Mouse (Mus musculus): ENCODE data around the gene Ms4a4c. TPM values are rescaled to one million over a fixed set of nuclear protein-coding genes. Genes with fewer than 3 reads are reported as not detected.
"Not testable (repeated sequence)": the region's sequence is repeated elsewhere in the genome, so short reads cannot be mapped to it uniquely, and the experiment has no call there.

The Ms4a4c gene
- polyA plus RNA-seq, 1 experiment, result not detected

DNA sequence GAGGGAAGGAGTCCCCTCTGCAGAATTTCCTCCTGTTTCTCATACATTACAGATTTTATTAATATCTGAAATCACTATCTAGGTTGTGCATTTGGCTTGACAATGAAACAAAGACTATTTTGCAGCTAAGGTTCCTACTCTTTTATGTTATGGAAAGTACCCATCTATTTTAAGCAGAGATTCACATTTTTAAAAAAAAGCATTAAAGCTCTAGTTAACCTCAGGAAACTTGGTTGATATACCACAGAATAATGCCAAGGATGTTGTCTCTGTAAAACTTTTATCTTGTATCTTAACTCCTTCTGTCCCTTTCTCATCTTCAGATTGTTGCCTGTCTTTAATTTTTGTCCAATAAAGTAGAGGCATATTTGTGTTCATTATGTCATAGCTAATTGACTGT is 8.8 kb upstream of the Ms4a4c start:
- Histone ChIP-seq H3K4me1 (ENCODE audit: control insufficient read depth, insufficient read depth, low read length) (no peaks in the 10 kb centered on the region), H3K27ac (ENCODE audit: insufficient read depth, low read length) (no peak overlapping the region), H3K4me3 (ENCODE audit: insufficient read depth, low read length) (no peak overlapping the region)
- TF ChIP-seq POLR2A (IDR thresholded peaks at IDR 0.05; ENCODE audit: low read depth, low read length) (no peak), CTCF (IDR thresholded peaks at IDR 0.05; ENCODE audit: borderline replicate concordance, insufficient read depth, low read length) (no peak)

DNA sequence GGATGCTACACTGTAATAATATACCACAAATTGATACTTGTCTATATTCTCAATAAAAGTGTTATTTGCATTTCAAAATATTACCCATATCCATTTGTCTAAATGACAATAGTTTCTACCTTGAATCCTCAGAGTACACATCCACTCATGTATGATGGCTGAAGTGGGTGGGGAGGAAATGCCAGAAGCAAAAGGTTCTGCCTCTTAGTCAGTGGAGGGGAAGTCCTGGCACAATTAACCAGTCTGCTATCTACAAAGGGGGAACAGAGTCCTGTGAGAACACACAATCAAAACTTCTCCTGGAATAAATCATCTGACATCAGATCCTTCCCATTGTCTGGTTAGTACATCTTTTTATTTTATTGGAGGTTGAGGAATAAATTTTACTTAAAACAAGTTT is 2.9 kb downstream of the Ms4a4c start:
- Histone ChIP-seq H3K27ac (ENCODE audit: insufficient read depth, low read length) (no peak overlapping the region), H3K4me1 (ENCODE audit: control insufficient read depth, insufficient read depth, low read length) (no peaks in the 10 kb centered on the region), H3K4me3 (ENCODE audit: insufficient read depth, low read length) (no peak overlapping the region)
- TF ChIP-seq POLR2A (IDR thresholded peaks at IDR 0.05; ENCODE audit: low read depth, low read length) (no peak), CTCF (IDR thresholded peaks at IDR 0.05; ENCODE audit: borderline replicate concordance, insufficient read depth, low read length) (no peak)

DNA sequence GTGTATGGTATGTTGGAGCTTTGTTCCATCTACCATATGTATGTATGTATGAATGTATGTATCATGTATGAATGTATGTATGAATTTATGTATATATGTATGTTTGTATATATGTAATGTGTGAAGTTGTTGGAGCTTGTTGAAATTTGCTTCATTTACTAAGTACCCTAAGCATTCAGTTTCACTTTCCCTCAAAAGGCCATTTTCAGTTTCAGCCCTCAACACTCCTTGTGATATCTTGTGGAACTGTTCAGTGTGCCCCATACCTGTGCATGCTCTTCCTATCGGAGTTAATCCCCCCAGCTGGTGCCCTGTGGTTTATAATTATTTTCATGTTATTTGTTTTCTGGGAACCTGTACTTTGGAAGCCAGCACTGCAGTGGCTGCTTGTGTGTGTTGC is 4.0 kb downstream of the Ms4a4c start:
- H3K27ac ChIP-seq (ENCODE audit: insufficient read depth, low read length), result no peak overlapping the region
- TF ChIP-seq CTCF (IDR thresholded peaks at IDR 0.05; ENCODE audit: borderline replicate concordance, insufficient read depth, low read length) (no peak), POLR2A (IDR thresholded peaks at IDR 0.05; ENCODE audit: low read depth, low read length) (no peak)
- no peaks in the 10 kb centered on the region for H3K4me1 ChIP-seq (ENCODE audit: control insufficient read depth, insufficient read depth, low read length)
- H3K4me3 ChIP-seq (ENCODE audit: insufficient read depth, low read length), result no peak overlapping the region

DNA sequence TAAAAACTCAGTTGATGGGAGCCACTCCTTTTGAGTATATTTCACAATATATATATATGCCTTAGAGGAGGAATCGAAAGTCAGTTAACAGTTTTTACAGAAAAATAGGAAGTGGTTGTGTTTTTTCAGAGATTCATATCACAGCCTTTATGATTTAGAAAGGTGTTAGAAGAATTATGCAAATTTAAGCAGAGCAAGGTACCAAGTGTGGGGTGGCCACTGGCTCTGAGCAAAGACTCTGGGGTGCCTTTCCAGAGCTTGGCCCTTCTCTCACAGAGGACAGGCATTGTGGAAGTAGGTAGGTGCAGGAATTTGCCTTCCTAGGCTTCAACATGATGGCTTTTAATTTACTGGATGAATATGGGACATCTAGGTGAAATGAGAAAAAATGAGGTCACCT is 7.1 kb downstream of the Ms4a4c start:
- Histone ChIP-seq H3K27ac (ENCODE audit: insufficient read depth, low read length) (no peak overlapping the region), H3K4me3 (ENCODE audit: insufficient read depth, low read length) (no peak overlapping the region), H3K4me1 (ENCODE audit: control insufficient read depth, insufficient read depth, low read length) (no peaks in the 10 kb centered on the region)
- TF ChIP-seq POLR2A (IDR thresholded peaks at IDR 0.05; ENCODE audit: low read depth, low read length), result no peak
- TF ChIP-seq CTCF (IDR thresholded peaks at IDR 0.05; ENCODE audit: borderline replicate concordance, insufficient read depth, low read length), result no peak

DNA sequence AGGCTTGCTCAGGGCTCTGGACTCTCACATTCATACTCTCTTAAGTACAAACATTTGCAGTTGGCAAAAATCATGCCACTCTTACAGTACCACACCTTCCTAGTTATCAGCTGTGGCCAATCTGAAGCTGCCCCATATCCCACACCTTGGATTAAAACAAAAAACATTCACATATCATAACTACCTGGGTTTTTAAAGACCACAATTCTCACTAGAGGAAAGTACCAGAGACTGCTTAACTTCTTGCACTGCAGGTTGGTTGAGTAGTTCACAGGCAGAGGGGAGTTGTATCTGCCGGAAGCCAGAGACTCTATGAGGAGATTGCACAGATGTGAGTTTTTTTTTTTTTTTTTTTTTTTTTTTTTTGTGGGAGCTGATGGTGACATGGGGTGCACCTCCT is 9.5 kb downstream of the Ms4a4c start:
- H3K4me1 ChIP-seq (ENCODE audit: control insufficient read depth, insufficient read depth, low read length), result no peaks in the 10 kb centered on the region
- H3K27ac ChIP-seq (ENCODE audit: insufficient read depth, low read length), result no peak overlapping the region
- H3K4me3 ChIP-seq (ENCODE audit: insufficient read depth, low read length), result no peak overlapping the region
- TF ChIP-seq CTCF (IDR thresholded peaks at IDR 0.05; ENCODE audit: borderline replicate concordance, insufficient read depth, low read length) (no peak), POLR2A (IDR thresholded peaks at IDR 0.05; ENCODE audit: low read depth, low read length) (no peak)

DNA sequence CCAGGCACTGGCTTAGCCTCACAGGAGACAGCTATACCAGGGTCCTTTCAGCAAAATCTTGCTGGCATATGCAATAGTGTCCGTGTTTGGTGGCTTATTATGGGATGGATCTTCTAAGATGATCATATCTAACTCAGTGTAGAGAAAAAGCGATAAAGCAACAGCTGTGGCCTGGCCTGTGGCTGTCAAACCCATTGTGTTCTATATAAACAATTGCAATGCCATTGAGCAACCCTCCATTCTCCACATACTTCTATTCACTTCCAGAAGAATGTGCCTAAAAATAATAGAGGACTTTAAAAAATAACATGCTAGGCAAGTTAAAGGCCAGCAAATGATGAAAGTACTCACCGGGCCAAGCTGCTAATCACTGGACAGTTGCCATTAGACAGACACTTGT is 11.0 kb downstream of the Ms4a4c start:
- no peaks in the 10 kb centered on the region for H3K4me1 ChIP-seq (ENCODE audit: control insufficient read depth, insufficient read depth, low read length)
- no peak overlapping the region for H3K4me3 ChIP-seq (ENCODE audit: insufficient read depth, low read length)
- no peak overlapping the region for H3K27ac ChIP-seq (ENCODE audit: insufficient read depth, low read length)
- TF ChIP-seq CTCF (IDR thresholded peaks at IDR 0.05; ENCODE audit: borderline replicate concordance, insufficient read depth, low read length) (no peak), POLR2A (IDR thresholded peaks at IDR 0.05; ENCODE audit: low read depth, low read length) (no peak)

DNA sequence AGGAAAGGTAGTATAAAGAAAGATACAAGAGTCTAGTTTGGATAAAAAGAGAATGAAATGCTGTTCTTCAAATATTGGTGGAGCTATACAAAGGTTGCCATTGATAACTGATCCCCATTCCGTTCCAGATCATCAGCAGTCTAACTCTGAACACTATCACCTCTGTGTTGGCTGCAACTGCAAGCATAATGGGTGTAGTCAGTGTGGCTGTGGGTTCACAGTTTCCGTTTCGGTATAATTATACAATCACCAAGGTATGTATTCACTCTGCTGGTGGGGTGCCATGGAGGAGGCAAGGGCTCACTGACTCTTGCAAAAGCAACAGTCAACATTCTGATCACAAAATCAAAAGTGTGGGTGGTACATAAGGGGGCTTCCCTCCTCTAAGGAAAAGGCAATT is 14.3 kb downstream of the Ms4a4c start:
- H3K27ac ChIP-seq (ENCODE audit: insufficient read depth, low read length); H3K4me1 ChIP-seq (ENCODE audit: control insufficient read depth, insufficient read depth, low read length); H3K4me3 ChIP-seq (ENCODE audit: insufficient read depth, low read length): not testable (repeated sequence)

DNA sequence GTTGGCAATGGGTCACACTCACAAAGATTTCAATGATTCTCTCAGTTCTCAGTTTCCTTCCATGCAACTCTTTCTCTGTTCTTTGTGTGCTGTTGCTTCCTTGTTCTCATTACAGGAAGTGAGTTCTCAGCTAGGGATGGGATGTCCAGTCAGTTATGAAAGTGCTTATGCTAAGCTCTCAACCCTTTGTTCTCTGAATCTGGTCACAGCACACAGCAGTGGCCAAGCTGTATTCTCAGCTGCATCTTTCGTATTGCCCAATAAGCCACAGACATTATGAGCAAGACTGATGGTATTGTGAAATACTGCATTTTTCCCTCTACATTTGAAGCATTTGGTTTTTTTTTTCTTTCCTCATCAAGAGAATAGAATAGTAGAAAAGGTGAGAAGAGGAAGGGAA is 26.6 kb downstream of the Ms4a4c start:
- H3K27ac ChIP-seq (ENCODE audit: insufficient read depth, low read length); H3K4me1 ChIP-seq (ENCODE audit: control insufficient read depth, insufficient read depth, low read length); H3K4me3 ChIP-seq (ENCODE audit: insufficient read depth, low read length): not testable (repeated sequence)

DNA sequence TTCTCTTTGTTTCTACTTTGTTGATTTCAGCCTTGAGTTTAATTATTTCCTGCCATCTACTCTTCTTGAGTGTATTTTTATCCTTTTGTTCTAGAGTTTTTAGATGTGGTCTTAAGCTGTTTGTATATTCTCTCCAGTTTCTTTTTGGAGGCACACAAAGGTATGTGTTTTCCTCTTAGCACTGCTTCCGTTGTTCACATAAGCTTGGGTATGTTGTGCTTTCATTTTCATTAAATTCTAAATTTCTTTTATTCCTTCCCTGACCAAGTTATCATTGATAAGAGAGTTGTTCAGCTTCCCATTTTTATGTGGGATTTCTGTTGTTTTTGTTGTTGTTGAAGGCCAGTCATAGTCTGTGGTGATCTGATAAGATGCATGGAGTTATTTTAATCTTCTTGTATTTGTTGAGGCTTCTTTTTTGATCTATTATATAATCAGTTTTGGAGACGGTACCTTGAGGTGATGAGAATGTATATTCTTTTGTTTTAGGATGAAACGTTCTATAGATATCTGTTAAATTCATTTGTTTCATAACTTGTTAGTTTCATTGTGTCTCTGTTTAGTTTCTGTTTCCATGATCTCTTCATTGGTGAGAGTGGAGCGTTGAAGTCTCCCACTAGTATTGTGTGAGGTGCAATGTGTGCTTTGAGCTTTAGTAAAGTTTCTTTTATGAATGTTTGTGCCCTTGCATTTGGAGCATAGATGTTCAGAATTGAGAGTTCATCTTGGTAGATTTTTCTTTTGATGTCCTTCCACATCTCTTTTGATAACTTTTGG is 30.7 kb downstream of the Ms4a4c start:
- no peak overlapping the region for H3K27ac ChIP-seq (ENCODE audit: insufficient read depth, low read length)
- TF ChIP-seq POLR2A (IDR thresholded peaks at IDR 0.05; ENCODE audit: low read depth, low read length) (no peak), CTCF (IDR thresholded peaks at IDR 0.05; ENCODE audit: borderline replicate concordance, insufficient read depth, low read length) (no peak)
- H3K4me3 ChIP-seq (ENCODE audit: insufficient read depth, low read length), result no peak overlapping the region
- H3K4me1 ChIP-seq (ENCODE audit: control insufficient read depth, insufficient read depth, low read length), result no peaks in the 10 kb centered on the region

DNA sequence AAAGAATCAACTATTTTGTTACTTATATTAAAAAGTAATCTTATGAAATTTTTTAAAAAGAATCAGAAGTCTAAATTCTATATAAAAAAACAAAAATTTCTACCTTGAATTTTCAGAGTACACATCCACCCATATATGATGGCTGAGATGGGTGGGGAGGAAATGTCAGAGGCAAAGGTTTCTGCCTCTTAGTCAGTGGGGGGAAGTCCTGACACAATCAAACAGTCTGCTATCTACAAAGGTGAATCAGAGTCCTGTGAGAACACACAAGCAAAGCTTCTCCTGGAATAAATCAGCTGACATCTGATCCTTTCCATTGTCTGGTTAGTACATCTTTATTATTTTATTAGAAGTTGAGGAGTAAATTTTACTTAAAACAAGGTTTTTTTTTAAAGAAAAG is 38.8 kb downstream of the Ms4a4c start, which contains the start of gene Ms4a4b:
Ms4a4b (plus strand) TSS at position 216 of the 400 bp plus-strand sequence.
- no peak within 1 kb of the TSS for H3K27ac ChIP-seq (ENCODE audit: insufficient read depth, low read length)
- no peaks in the 10 kb centered on the region for H3K4me1 ChIP-seq (ENCODE audit: control insufficient read depth, insufficient read depth, low read length)
- TF ChIP-seq CTCF (IDR thresholded peaks at IDR 0.05; ENCODE audit: borderline replicate concordance, insufficient read depth, low read length) (no peak), POLR2A (IDR thresholded peaks at IDR 0.05; ENCODE audit: low read depth, low read length) (no peak)
- H3K4me3 ChIP-seq (ENCODE audit: insufficient read depth, low read length), result no peak within 1 kb of the TSS

DNA sequence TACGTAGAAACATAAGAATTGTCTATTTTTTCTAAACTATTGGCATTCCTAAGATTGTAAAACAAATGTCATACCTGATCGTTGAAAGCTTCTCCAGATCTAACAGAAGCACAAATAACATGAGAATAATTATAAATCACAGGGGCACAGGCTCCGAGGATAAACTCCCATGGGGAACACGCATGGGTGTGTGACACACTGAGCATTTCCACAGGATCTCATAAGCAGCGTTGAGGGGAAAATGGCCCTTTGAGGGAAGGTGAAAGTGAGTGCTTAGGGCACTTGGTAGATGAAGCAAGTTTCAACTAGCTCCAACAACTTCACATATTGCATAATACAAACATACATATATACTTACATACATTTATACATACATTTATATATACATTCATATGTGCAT is 39.4 kb downstream of the Ms4a4c start:
- Histone ChIP-seq H3K4me1 (ENCODE audit: control insufficient read depth, insufficient read depth, low read length) (no peaks in the 10 kb centered on the region), H3K27ac (ENCODE audit: insufficient read depth, low read length) (no peak overlapping the region), H3K4me3 (ENCODE audit: insufficient read depth, low read length) (no peak overlapping the region)
- no peak for TF ChIP-seq CTCF (IDR thresholded peaks at IDR 0.05; ENCODE audit: borderline replicate concordance, insufficient read depth, low read length)
- no peak for TF ChIP-seq POLR2A (IDR thresholded peaks at IDR 0.05; ENCODE audit: low read depth, low read length)
